Mouse (Mus musculus) spleen, adult 2 months (tissue): ENCODE measurements at regions not wholly inside any gene's neighbourhood (a gene's known extent, or its start where the extent isn't known, plus 50 kb on each side); places are given as distances from the start of the nearest gene placed in this dataset.
A peak's percentile ranks its signal among the peaks of the same experiment; 100 is the strongest.

ENCODE experiments used
- DNase-seq, 2 experiments: peaks; one replicate each; pipeline versions ENCODE4 v3.0.0 to v3.0.0-alpha.2; 2012 to 2021; ENCODE audit warnings: low spot score in 2 of 2, low read depth in 1 of 2
- H3K27ac ChIP-seq: fragments of 200-500 bp; 2 replicates; pipeline ENCODE4 v1.5.1; 2012; ENCODE audit warnings: low read length, inconsistent platforms; ENCODE audit not compliant: insufficient read depth
- H3K27me3 ChIP-seq: fragments of 200-500 bp; 2 replicates; pipeline ENCODE4 v1.6.1; 2012; ENCODE audit warnings: mild to moderate bottlenecking, moderate library complexity, low read length, inconsistent platforms; ENCODE audit not compliant: control insufficient read depth, insufficient read depth
- H3K36me3 ChIP-seq: fragments of 200-500 bp; 2 replicates; pipeline ENCODE4 v1.6.1; 2012; ENCODE audit warnings: mild to moderate bottlenecking, low read length, inconsistent platforms; ENCODE audit not compliant: control insufficient read depth, insufficient read depth
- H3K4me1 ChIP-seq: fragments of 200-500 bp; 2 replicates; pipeline ENCODE4 v1.6.1; 2011; ENCODE audit warnings: inconsistent platforms; ENCODE audit not compliant: control insufficient read depth, insufficient read depth, insufficient read length
- H3K4me3 ChIP-seq: fragments of 200-500 bp; 2 replicates; pipeline ENCODE4 v1.5.1; 2011; ENCODE audit warnings: mild to moderate bottlenecking, inconsistent platforms; ENCODE audit not compliant: insufficient read depth, insufficient read length; ENCODE audit errors: extremely low read depth
- CTCF ChIP-seq: fragments of 200-500 bp; IDR thresholded peaks from 2 replicates; pipeline ENCODE4 v1.5.1; 2011; ENCODE audit warnings: mild to moderate bottlenecking, inconsistent platforms; ENCODE audit not compliant: insufficient read depth, insufficient read length, insufficient replicate concordance; ENCODE audit errors: extremely low read depth
- POLR2A ChIP-seq: fragments of 200-500 bp; IDR thresholded peaks from 2 replicates; pipeline ENCODE4 v1.6.1; 2011; ENCODE audit warnings: low read depth, low read length, inconsistent platforms
- WGBS: fragments of 180-500 bp; shearing (Covaris S2); methylation state at CpG from one replicate; pipeline ENCODE4 v1.1.7; 2018; 5-methylcytosine and 5-hydroxymethylcytosine counted together

GRCm38 (mm10) chrX:42373794-42374398 is 115.6 kb upstream of the Tex13c2 start:
- no peak for DNase-seq
- H3K36me3 ChIP-seq = no peaks in the 10 kb centered on the region
- H3K27me3 ChIP-seq = no peaks in the 10 kb centered on the region
- TF ChIP-seq CTCF (no peak), POLR2A (no peak)
- no peaks in the 10 kb centered on the region for H3K4me1 ChIP-seq
- H3K4me3 ChIP-seq = no peak overlapping the region
- 64% methylated on average over 3 of the region's 3 CpGs for WGBS
- no peak overlapping the region for H3K27ac ChIP-seq

GRCm38 (mm10) chrX:42393836-42394556 is 95.5 kb upstream of the Tex13c2 start:
- no peak for TF ChIP-seq POLR2A
- WGBS = 84% methylated on average over 3 of the region's 3 CpGs
- no peaks in the 10 kb centered on the region for H3K27me3 ChIP-seq

GRCm38 (mm10) chrX:42396441-42396840 is 93.0 kb upstream of the Tex13c2 start:
- H3K27ac ChIP-seq = no peak overlapping the region
- H3K27me3 ChIP-seq = no peaks in the 10 kb centered on the region
- DNase-seq = no peak
- H3K4me1 ChIP-seq = no peaks in the 10 kb centered on the region
- H3K36me3 ChIP-seq = no peaks in the 10 kb centered on the region
- WGBS = 81% methylated on average over 4 of the region's 4 CpGs
- H3K4me3 ChIP-seq = no peak overlapping the region
- no peak for TF ChIP-seq CTCF
- TF ChIP-seq POLR2A = no peak

More at GRCm38 (mm10) chrX:42393836-42394556, 95.5 kb upstream of the Tex13c2 start:
- Histone ChIP-seq H3K4me1 (no peaks in the 10 kb centered on the region), H3K4me3 (no peak overlapping the region), H3K36me3 (no peaks in the 10 kb centered on the region), H3K27ac (no peak overlapping the region)
- no peak for DNase-seq

- Histone ChIP-seq H3K27me3 (no peaks in the 10 kb centered on the region), H3K4me3 (no peak overlapping the region), H3K36me3 (no peaks in the 10 kb centered on the region), H3K4me1 (no peaks in the 10 kb centered on the region), H3K27ac (no peak overlapping the region)
- WGBS = 67% methylated on average over 1 of the region's 1 CpGs
- no peak for DNase-seq
- no peak for TF ChIP-seq CTCF
These were observed 90.7 kb upstream of the Tex13c2 start for GRCm38 (mm10) chrX:42398836-42399235.

GRCm38 (mm10) chrX:42399343-42399742 is 90.1 kb upstream of the Tex13c2 start:
- Histone ChIP-seq H3K27me3 (no peaks in the 10 kb centered on the region), H3K36me3 (no peaks in the 10 kb centered on the region), H3K4me3 (no peak overlapping the region), H3K27ac (no peak overlapping the region), H3K4me1 (no peaks in the 10 kb centered on the region)
- peak; percentile 3 to 4 for DNase-seq
- TF ChIP-seq CTCF = no peak
- TF ChIP-seq POLR2A = no peak

- Histone ChIP-seq H3K27ac (no peak overlapping the region), H3K36me3 (no peaks in the 10 kb centered on the region), H3K4me3 (no peak overlapping the region), H3K4me1 (no peaks in the 10 kb centered on the region), H3K27me3 (no peaks in the 10 kb centered on the region)
- WGBS = 86% methylated on average over 1 of the region's 1 CpGs
- no peak for TF ChIP-seq POLR2A
- DNase-seq = no peak
These were observed 88.4 kb upstream of the Tex13c2 start for GRCm38 (mm10) chrX:42401091-42401490.

GRCm38 (mm10) chrX:42401564-42402334 is 87.7 kb upstream of the Tex13c2 start:
- H3K36me3 ChIP-seq = no peaks in the 10 kb centered on the region
- no peak overlapping the region for H3K27ac ChIP-seq
- TF ChIP-seq POLR2A (no peak), CTCF (no peak)
- H3K27me3 ChIP-seq = no peaks in the 10 kb centered on the region
- H3K4me3 ChIP-seq = no peak overlapping the region
- H3K4me1 ChIP-seq = no peaks in the 10 kb centered on the region
- WGBS = 58% methylated on average over 7 of the region's 7 CpGs
- no peak for DNase-seq
